Mouse (Mus musculus) G1E (cell line): ENCODE data around the gene 1110059E24Rik.

Experiments used
- CTCF ChIP-seq: IDR thresholded peaks from 2 replicates; pipeline ENCODE4 v1.5.1; 2012; ENCODE audit warnings: low read depth, low read length, inconsistent platforms, mixed read lengths
- GATA1 ChIP-seq: IDR thresholded peaks from 2 replicates; pipeline ENCODE4 v1.6.1; 2012; ENCODE audit warnings: borderline replicate concordance, low read length, inconsistent platforms, mixed read lengths

DNA sequence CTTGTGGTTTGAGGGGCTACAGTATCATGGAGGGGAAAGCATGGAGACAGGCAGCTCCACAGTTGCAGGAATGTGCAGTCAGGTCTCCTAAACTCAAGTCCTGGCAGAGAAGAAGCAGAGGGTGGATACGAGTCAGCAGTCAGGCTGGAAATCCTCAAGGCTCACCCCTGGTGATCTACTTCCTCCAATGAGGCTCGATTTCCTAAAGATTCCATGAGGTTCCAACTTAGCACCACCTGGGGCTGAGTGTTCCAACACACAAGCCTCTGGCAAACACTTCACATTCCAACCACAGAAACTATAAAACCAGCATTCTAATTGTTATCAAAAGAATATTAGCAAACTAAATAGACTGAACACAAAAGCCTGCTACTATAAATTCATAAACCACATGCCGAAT is 15.9 kb downstream of the 1110059E24Rik start:
- TF ChIP-seq CTCF (no peak), GATA1 (no peak)
